Mouse (Mus musculus) MN1 (cell line): ENCODE data around the gene Olfr874.
"Not testable (repeated sequence)": the region's sequence is repeated elsewhere in the genome, so short reads cannot be mapped to it uniquely, and the experiment has no call there.

ENCODE experiments used
- DNase-seq: peaks from one replicate; pipeline ENCODE4 v3.0.0-alpha.2; 2016; ENCODE audit warnings: low spot score

The Olfr874 gene

DNA sequence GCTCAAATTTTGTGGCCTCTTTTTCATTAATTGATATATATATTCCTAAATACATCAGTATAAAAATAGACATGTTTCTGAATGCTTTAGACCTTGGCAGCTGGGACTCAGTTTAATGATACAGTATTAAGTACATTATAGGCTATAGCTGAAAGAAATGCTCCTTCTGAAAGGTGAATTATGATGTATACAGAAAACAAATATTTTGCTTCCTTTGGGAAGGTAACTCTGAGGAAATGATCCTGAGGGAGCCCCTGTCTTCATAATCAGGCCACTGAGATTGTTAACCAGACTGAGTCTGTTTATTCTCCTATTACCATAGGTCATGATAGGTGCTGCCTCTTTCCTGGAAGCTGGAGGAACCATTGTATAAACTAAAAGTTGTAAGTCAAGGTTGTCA lies at the start of gene Olfr874:
Gene Olfr874 (plus strand): TSS at position 301 of the 400 bp plus-strand sequence.
- no peak for DNase-seq

DNA sequence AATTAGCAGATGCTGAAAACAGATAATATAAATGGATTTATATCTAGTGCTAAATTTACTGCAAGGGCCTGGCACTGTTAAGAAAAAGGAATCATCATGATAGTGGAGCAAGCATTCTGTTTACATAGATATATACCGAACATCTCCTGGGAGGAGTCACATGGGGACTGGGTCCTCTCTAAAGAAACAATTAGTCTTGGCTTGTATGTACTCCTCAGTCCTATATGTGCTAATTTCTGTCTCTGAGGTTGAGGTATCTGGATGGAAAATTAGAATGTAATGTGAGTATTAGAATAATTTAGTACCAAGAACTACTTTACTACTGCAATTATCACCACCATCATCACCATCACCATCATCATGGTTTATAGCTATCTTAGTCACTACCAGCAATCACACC lies 28.8 kb upstream of the Olfr874 start, which contains the start of gene Olfr160:
Gene Olfr160 (minus strand): TSS at position 101 of the 400 bp plus-strand sequence.
- DNase-seq, result no peak

DNA sequence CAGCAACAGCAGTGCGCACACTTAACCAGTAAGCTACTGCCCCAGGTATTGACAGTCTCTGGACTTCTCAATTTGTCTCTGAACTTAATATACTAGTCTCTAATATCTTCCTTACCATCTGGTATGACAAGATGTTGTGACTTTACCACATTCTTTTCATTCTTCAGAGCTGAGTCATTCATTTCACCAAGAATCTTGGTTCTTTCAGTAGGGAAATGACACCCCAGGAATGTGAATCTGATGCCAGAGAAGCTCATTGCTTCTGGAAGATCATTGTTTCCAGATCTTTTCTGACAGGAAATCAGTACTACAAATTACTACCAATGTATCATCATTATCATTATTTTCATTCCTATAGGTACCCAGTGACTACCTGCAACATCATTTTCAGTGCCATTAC lies 10.6 kb upstream of the Olfr874 start:
- DNase-seq, result no peak

DNA sequence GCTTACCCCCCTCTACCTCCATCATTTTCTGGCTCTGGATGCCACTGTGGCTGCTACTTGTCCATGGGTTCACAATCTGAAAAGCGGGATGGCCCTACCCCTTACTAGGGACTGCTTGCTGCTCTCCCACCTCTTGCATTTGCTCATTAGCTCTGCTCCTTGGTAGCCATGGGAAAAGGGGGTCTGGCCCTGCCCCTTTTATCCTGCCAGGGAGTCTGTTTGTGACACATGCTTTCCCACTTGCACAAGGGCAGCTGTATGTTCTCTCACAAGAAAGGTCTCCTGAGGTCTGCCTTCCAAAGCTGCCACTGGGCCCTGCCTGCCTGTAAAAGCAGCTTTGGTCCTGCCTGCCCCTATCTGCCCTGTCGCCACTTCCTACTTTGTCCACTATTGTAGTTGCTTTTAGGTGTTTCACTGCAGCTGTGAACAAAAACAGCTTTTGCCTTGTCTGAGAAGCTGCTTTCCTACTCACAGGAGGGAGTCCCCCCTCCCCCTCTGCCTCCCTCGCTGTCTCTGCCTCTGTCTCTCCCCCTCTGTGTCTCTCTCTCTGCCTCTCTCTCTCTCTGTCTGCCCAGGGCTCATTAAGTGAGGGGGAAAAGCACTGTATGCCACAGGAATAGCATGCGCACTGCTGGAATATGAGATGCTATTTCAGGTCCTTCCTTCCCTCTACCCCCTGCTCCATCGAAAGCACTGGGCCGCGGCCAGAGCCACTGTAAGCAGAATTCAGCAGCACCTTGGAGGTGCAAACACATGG lies 5.6 kb downstream of the Olfr874 start:
- no peak for DNase-seq

DNA sequence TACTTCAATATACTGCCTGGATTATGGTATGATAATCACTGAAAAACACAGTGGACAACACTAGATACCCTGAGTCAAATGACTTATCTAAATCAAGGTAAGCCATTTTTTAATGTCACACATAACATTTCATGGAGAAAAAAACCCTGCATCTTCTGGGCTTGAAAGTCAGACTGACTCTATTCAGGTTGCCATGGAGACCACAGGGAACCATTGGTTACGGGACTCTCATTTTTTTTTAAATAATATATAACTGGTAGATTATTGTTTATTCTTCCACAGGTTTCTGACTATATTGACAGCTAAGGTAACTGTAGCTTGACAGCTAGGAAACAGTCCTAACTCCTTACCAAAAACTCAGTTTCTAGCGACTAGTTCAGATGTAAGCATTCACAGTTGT lies 6.6 kb downstream of the Olfr874 start:
- no peak for DNase-seq

DNA sequence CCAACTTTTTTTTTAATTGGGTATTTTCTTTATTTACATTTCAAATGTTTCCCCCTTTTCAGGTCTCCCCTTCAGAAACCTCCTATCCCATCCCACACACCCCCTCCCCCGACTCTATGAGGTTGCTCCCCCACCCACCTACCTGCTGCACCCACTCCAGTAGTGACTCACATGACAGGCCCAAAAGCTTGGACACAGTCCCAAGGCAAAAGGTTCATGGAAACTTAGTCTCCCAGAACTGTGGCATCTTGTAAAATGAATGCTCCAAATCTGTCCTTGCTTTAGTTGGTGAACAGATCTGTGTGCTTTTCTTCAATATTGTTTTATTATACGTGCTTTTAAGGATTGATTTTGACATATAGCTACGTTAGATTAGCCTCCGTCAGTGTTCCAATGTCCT lies 7.1 kb downstream of the Olfr874 start:
- DNase-seq, result no peak

DNA sequence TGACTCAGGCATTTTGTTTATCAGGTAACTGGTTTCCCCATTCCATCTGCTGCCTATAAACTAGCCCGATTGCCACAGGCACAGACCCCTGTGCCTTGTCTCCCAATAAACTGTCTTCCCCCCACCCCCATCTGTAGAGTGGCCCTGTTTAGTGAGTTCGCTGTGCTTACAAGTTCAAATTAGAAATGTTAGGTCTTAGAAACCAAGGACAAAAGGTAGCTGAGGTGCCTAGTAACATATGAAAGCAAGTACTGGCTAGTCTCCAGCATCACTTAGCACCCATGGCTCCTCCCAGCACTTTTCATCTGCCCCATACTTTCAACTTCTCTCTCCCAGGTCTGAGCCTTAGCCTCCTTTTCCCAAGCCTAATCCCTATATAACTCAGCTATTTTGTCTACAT lies 16.8 kb downstream of the Olfr874 start:
- DNase-seq, result no peak

DNA sequence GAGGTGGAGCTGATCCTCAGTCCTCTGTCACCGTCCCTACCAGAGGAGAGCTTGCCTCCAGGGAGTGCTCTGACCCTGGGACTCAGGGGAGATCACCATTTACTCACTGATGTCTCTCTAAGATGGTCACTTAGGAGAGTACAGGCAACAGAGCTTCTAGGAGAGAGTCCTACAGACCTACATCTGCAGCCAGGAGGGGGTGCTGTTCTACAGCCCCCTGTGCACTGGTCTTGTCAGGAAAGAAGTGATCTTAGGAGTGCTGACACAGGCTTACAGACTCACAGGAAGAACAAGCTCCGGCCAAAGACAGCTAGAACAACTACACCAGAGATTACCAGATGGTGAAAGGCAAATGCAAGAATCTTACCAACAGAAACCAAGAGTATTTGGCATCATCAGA lies 17.6 kb downstream of the Olfr874 start:
- no peak for DNase-seq

DNA sequence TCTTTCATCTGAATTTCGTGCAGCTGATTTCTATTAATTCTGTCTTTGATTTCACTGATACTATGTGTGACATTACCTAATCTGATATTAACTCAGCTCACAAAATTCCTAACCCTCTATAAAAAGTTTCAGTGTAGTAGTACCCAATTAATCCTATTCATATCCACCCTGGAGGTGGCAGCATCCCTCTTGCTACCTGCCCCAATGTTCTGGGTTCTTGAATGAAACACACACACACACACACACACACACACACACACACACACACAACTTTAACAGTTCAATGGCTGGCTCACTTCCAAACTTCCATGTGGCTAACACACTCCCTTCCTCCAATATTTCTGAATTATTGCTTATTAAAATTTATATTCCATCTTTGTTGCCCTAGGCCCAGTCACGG lies 25.8 kb downstream of the Olfr874 start:
- DNase-seq, result no peak

DNA sequence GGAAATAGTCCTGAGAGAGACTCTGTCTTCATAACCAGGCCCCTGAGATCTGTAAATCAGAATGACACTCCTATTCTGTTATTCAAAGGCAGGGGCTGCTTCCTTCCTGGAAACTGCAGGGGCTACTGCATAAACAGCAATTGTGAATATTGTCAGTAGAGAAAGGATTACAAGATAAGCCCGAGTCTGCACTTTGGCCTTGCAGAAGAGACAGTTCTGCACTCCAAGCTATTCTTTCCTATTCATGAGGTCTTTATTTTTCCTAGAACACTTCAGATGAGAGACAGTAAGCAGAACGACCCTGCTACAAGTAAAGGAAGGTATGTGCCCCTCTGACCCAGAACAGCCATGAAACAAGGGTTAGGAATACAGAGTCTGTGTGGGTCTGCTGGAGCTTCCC lies 26.9 kb downstream of the Olfr874 start, which contains the start of gene Olfr875:
Gene Olfr875 (plus strand): TSS at position 99 of the 400 bp plus-strand sequence.
- no peak for DNase-seq

DNA sequence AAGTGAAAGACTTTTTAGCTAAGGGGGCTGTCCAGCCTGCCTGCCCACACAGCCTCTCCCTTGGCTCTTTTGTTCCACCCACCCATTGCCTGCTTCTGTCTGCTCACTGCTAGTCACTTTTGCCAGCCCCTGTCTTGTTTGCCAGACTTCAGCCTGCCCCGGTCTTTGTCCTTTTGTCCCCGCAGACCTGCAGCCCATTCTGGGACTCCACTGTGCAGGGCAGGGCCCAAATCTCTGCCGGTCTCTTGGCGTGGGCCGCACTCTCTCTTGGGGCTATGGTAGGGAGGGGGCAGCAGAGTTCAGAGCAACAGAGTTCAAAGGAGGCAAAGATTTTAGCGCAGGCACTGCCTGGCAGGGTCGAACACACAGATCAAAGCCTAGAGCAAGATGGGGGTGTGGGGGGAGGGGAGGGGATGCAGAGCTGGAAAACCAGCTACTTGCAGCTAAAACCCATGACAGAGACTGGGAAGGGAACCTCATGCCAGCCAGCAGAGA lies 37.9 kb downstream of the Olfr874 start:
- no peak for DNase-seq

DNA sequence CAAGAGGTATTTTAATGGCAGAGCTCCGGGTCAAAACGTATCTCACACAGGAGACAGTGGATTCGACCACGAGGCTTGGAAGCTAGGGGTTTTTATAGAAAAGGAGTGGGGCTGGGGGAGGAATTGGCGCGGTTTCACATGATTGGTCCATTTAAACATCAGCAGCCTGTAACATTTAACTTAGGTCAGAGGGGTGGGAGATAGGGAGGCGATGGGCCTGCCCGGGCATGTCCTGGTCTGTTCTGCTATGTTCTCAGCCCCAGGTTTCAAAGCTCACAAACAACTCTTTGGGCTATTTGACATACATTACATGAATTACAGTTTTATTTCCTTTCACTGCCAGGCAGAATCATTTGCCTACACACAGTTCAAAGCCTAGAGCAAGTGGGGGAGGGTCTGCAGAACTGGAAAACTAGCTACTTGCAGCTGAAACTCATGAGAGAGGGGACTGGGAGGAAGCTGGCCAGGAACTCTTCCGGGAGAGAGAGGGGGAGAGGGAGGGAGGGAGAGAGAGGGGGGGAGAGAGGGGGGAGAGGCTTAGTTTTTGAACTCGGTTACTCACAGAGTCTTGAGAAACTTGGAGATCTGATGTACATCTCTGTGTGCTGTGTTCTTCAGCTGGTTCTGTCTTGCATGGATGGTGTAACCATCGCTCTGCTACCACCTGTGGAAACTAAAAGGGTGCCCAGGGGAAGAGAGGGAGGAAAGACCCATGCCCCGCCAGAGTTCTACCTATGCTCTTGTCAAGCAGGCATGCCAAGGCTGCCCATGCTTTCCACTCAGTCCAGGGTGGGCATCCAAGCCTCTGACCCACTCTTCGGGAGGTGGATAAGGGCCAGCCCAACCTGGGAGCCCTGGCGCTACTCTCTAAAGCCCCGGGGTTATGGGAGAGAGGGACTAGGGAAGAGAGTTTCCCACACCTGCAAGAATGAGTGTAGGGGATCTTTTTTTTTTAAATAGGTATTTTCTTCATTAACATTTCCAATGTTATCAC lies 38.8 kb downstream of the Olfr874 start:
- DNase-seq, result not testable (repeated sequence)

DNA sequence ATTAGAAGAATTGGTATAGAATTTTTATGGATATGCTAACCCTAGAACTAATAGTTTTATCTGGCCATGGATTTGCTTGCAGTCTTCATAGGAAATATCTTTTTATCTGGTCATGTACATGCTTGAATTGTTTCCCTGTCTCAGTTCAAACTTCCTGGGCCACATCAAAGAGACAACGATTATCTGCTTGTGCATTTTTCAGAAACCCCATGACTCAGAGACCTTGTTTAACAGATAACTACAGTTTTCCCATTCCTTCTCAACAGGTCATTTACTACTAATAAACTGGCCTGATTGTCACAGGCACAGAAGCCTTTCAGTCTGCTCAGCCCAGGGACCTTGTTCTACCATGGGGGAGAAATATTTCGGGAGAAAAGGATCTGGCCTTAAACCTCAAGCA lies 41.5 kb downstream of the Olfr874 start:
- no peak for DNase-seq
